ENCODE assay signal across 7 mouse cellular contexts in genomic region chr12:26295995-26296394, GRCm38 (mm10).
DNase-seq lines count a peak whose midpoint lies in the region; ATAC-seq and TF ChIP-seq lines count a peak whose summit lies in the region.
"Not testable (repeated sequence)": the region's sequence is repeated elsewhere in the genome, so short reads cannot be mapped to it uniquely, and the experiment has no call there.

No protein-coding gene starts in this region.

- not testable (repeated sequence) for H3K36me3 ChIP-seq in kidney, postnatal 0 days (ENCODE audit: insufficient read depth, low read length)

- H3K27ac ChIP-seq in kidney, postnatal 0 days, result not testable (repeated sequence)

- WGBS in kidney, postnatal 0 days, result 8% methylated on average over 1 of the region's 1 CpGs
- 0% methylated on average over 1 of the region's 1 CpGs for WGBS in lung, adult 2 months

- peak; percentile 69 for TF ChIP-seq CTCF in kidney, postnatal 0 days (IDR thresholded peaks at IDR 0.05; ENCODE audit: low read depth)
- peak; percentile 60 for TF ChIP-seq CTCF in lung, adult 2 months (IDR thresholded peaks at IDR 0.05; ENCODE audit: insufficient read depth, low read length)

- ATAC-seq in kidney, postnatal 0 days (replicated peaks; ENCODE audit: low FRiP score, low read depth), result not testable (repeated sequence)

- H3K27me3 ChIP-seq in kidney, postnatal 0 days (ENCODE audit: insufficient read depth, low read length), result not testable (repeated sequence)

- peak; percentile 15 to 35 for DNase-seq in CD8-positive naive resting alpha-beta T cell, adult 2 months (ENCODE audit: low read depth in 2 of 2, low spot score in 2 of 2)
- peak; percentile 61 for DNase-seq in brain, adult 2 months (ENCODE audit: low read depth, low spot score)
- peak; percentile 66 for DNase-seq in embryo, embryonic 10 days (ENCODE audit: low spot score)
- DNase-seq in heart, adult 11 months, result peak; percentile 8
- DNase-seq in kidney, postnatal 0 days (ENCODE audit: low spot score), result peak; percentile 31
- not testable (repeated sequence) for DNase-seq in lung, adult 2 months
- peak; percentile 49 for DNase-seq in retina, postnatal 1 day

- not testable (repeated sequence) for H3K9ac ChIP-seq in kidney, postnatal 0 days (ENCODE audit: low read depth, low read length)

- not testable (repeated sequence) for TF ChIP-seq POLR2A in lung, adult 2 months (IDR thresholded peaks at IDR 0.05; ENCODE audit: borderline replicate concordance, extremely low read depth, low read depth, low read length)

- not testable (repeated sequence) for H3K9me3 ChIP-seq in kidney, postnatal 0 days (replicated peaks; ENCODE audit: low read length)

- not testable (repeated sequence) for H3K4me2 ChIP-seq in kidney, postnatal 0 days (ENCODE audit: low read length)

- H3K4me3 ChIP-seq in kidney, postnatal 0 days (replicated peaks; ENCODE audit: low read depth, low read length); lung, adult 2 months (replicated peaks; ENCODE audit: extremely low read depth, low read depth, low read length): not testable (repeated sequence)

- H3K4me1 ChIP-seq in kidney, postnatal 0 days (replicated peaks; ENCODE audit: insufficient read depth, low read length); lung, adult 2 months (ENCODE audit: control insufficient read depth, insufficient read depth, low read length): not testable (repeated sequence)
